14 mouse cellular contexts compared by ENCODE assay signal in the genomic region with DNA sequence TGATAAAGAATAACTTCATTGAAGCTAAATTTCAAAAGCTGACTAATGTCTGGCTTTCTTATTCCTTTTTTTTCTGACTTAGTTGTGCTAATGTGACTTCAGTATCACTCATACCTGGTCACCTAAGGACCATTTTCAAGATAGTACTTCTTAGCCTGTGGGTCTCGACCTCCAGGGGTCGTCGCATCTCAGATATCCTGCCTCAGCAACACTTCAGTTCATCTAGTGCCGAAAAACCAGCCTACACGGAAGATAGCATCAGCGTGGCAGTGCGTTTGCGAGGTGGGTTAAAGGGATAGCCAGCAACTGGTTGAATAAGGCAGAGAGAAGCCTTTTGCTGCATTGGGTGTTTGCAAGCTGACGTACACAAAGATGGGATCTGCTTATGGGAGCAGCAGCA.
"Had no signal": no experiment of that assay in that cellular context is flagged by ENCODE, and none has a peak within 500 bp of the region (broad histone marks: within the 10 kb centered on the region; RNA-seq: fewer than 3 reads in every experiment).

No protein-coding gene starts in this region.

- H3K4me3 ChIP-seq: limb, embryonic 12.5 days; liver, embryonic 13.5 days; lung, embryonic 15.5 days; neural tube, embryonic 15.5 days had no signal

- H3K36me3 ChIP-seq: limb, embryonic 12.5 days; liver, embryonic 13.5 days; lung, embryonic 15.5 days; neural tube, embryonic 15.5 days had no signal

- H3K4me1 ChIP-seq: limb, embryonic 12.5 days; liver, embryonic 13.5 days; lung, embryonic 15.5 days; neural tube, embryonic 15.5 days had no signal

- H3K9ac ChIP-seq: limb, embryonic 12.5 days; liver, embryonic 13.5 days; liver, postnatal 0 days; lung, embryonic 15.5 days; neural tube, embryonic 15.5 days had no signal

- H3K4me2 ChIP-seq: limb, embryonic 12.5 days; liver, embryonic 13.5 days; lung, embryonic 15.5 days; neural tube, embryonic 15.5 days had no signal

- DNase-seq: kidney, adult 9 months; kidney, postnatal 36 days; layer of hippocampus, adult 9-11 months; liver; liver, embryonic 13.5 days; liver, postnatal 0 days; midbrain, embryonic 14.5 days; right cerebral cortex, adult 18-20 months; right cerebral cortex, postnatal 25 days had no signal

- ATAC-seq: intestine, postnatal 0 days; liver, postnatal 0 days had no signal

- H3K27me3 ChIP-seq: liver, embryonic 13.5 days; lung, embryonic 15.5 days; neural tube, embryonic 15.5 days had no signal

- H3K27ac ChIP-seq: kidney, postnatal 0 days; limb, embryonic 12.5 days; liver, embryonic 13.5 days; lung, embryonic 15.5 days; neural tube, embryonic 15.5 days had no signal

- H3K9me3 ChIP-seq: liver, embryonic 13.5 days; lung, embryonic 15.5 days; neural tube, embryonic 15.5 days had no signal
